Mouse (Mus musculus): Measurements from ENCODE around the gene Suds3. TPM values are rescaled to one million over a fixed set of nuclear protein-coding genes. Genes with fewer than 3 reads are reported as not detected.

The Suds3 gene
- polyA plus RNA-seq, 1 experiment from 2014 or later: 63.4 TPM

DNA sequence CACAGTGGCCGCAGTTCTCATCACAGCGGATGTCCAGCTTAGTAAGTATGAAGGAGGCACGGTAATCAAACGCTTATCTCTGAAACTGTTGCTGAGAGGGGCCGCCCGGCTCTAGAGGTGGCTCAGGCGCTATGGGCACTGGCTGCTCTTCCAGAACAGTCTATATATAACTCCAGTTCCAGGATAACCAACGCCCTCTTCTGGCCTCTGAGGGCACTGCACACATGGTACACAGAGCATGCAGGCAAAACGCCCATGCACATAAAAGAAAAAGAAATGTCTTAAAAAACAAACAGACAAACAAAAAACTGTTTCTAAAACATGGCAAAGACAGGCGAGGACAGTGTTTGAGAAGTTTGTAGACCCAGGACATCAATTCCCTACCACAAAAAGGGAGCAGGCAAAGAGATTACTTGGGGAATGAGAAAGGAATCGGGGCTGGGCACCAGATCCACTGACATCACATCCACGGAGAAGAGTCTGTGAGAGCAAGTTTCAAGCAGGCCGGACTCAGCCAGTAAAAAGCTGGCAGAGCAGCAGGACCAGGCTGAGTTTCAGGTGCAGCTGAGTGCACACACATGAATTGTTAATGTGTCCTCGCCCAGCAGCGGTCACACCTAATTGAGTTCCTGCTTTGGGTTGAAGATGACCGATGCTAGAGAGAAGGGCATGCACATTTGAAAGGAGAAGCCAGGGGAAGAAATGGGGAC lies 4.7 kb downstream of the Suds3 start:
- WGBS: 90% methylated on average over 16 of the region's 16 CpGs
- no peak for ATAC-seq (ENCODE audit: low read depth)
- no peak overlapping the region for H3K4me2 ChIP-seq (ENCODE audit: low read depth, low read length)
- H3K9ac ChIP-seq (ENCODE audit: low read length): no peak overlapping the region
- H3K4me3 ChIP-seq (ENCODE audit: low read length): no peak overlapping the region
- peaks cover 4% of the 10 kb centered on the region; the same call in 1 of the 2 replicates for H3K4me1 ChIP-seq (replicated peaks; ENCODE audit: control insufficient read depth, insufficient read depth, low read length)
- peaks cover 48% of the 10 kb centered on the region for H3K36me3 ChIP-seq (ENCODE audit: control insufficient read depth, insufficient read depth, low read length)
- no peaks in the 10 kb centered on the region for H3K27me3 ChIP-seq (ENCODE audit: control insufficient read depth, insufficient read depth, low read depth, low read length)
- H3K27ac ChIP-seq (ENCODE audit: low read length): no peak overlapping the region
- no peaks in the 10 kb centered on the region for H3K9me3 ChIP-seq (ENCODE audit: control insufficient read depth, low read length)

- no peak overlapping the region for H3K27ac ChIP-seq (ENCODE audit: low read length)
- 81% methylated on average over 8 of the region's 8 CpGs for WGBS
- no peak overlapping the region for H3K4me2 ChIP-seq (ENCODE audit: low read depth, low read length)
- peaks cover 4% of the 10 kb centered on the region; the same call in 1 of the 2 replicates for H3K4me1 ChIP-seq (replicated peaks; ENCODE audit: control insufficient read depth, insufficient read depth, low read length)
- peaks cover 58% of the 10 kb centered on the region for H3K36me3 ChIP-seq (ENCODE audit: control insufficient read depth, insufficient read depth, low read length)
- H3K9ac ChIP-seq (ENCODE audit: low read length): no peak overlapping the region
- H3K9me3 ChIP-seq (ENCODE audit: control insufficient read depth, low read length): no peaks in the 10 kb centered on the region
- H3K27me3 ChIP-seq (ENCODE audit: control insufficient read depth, insufficient read depth, low read depth, low read length): no peaks in the 10 kb centered on the region
- no peak overlapping the region for H3K4me3 ChIP-seq (ENCODE audit: low read length)
- no peak for ATAC-seq (ENCODE audit: low read depth)
Observed at GRCm38 (mm10) chr5:117109522-117109921, 6.4 kb downstream of the Suds3 start.

GRCm38 (mm10) chr5:117108731-117109130 lies 7.2 kb downstream of the Suds3 start:
- 94% methylated on average over 13 of the region's 13 CpGs for WGBS
- Histone ChIP-seq H3K27ac (ENCODE audit: low read length) (no peak overlapping the region), H3K4me2 (ENCODE audit: low read depth, low read length) (no peak overlapping the region), H3K4me1 (replicated peaks; ENCODE audit: control insufficient read depth, insufficient read depth, low read length) (no peaks in the 10 kb centered on the region), H3K4me3 (ENCODE audit: low read length) (no peak overlapping the region), H3K9me3 (ENCODE audit: control insufficient read depth, low read length) (no peaks in the 10 kb centered on the region), H3K36me3 (ENCODE audit: control insufficient read depth, insufficient read depth, low read length) (peaks cover 64% of the 10 kb centered on the region), H3K27me3 (ENCODE audit: control insufficient read depth, insufficient read depth, low read depth, low read length) (no peaks in the 10 kb centered on the region), H3K9ac (ENCODE audit: low read length) (no peak overlapping the region)
- no peak for ATAC-seq (ENCODE audit: low read depth)

GRCm38 (mm10) chr5:117108292-117108691 lies 7.6 kb downstream of the Suds3 start:
- no peaks in the 10 kb centered on the region for H3K27me3 ChIP-seq (ENCODE audit: control insufficient read depth, insufficient read depth, low read depth, low read length)
- ATAC-seq (ENCODE audit: low read depth): no peak; the same call in 1 of the 2 replicates
- H3K9me3 ChIP-seq (ENCODE audit: control insufficient read depth, low read length): no peaks in the 10 kb centered on the region
- H3K9ac ChIP-seq (ENCODE audit: low read length): no peak overlapping the region
- no peak overlapping the region for H3K4me3 ChIP-seq (ENCODE audit: low read length)
- no peaks in the 10 kb centered on the region for H3K4me1 ChIP-seq (replicated peaks; ENCODE audit: control insufficient read depth, insufficient read depth, low read length)
- H3K4me2 ChIP-seq (ENCODE audit: low read depth, low read length): no peak overlapping the region
- 93% methylated on average over 13 of the region's 13 CpGs for WGBS
- H3K27ac ChIP-seq (ENCODE audit: low read length): no peak overlapping the region
- peaks cover 65% of the 10 kb centered on the region for H3K36me3 ChIP-seq (ENCODE audit: control insufficient read depth, insufficient read depth, low read length)

- H3K4me3 ChIP-seq (ENCODE audit: low read length): no peak overlapping the region
- WGBS: 89% methylated on average over 9 of the region's 9 CpGs
- no peak overlapping the region for H3K9ac ChIP-seq (ENCODE audit: low read length)
- no peaks in the 10 kb centered on the region for H3K4me1 ChIP-seq (replicated peaks; ENCODE audit: control insufficient read depth, insufficient read depth, low read length)
- no peak overlapping the region for H3K4me2 ChIP-seq (ENCODE audit: low read depth, low read length)
- no peaks in the 10 kb centered on the region for H3K9me3 ChIP-seq (ENCODE audit: control insufficient read depth, low read length)
- peaks cover 47% of the 10 kb centered on the region for H3K36me3 ChIP-seq (ENCODE audit: control insufficient read depth, insufficient read depth, low read length)
- no peaks in the 10 kb centered on the region for H3K27me3 ChIP-seq (ENCODE audit: control insufficient read depth, insufficient read depth, low read depth, low read length)
- H3K27ac ChIP-seq (ENCODE audit: low read length): no peak overlapping the region
- no peak for ATAC-seq (ENCODE audit: low read depth)
Observed at GRCm38 (mm10) chr5:117105761-117106160, 10.2 kb downstream of the Suds3 start.

DNA sequence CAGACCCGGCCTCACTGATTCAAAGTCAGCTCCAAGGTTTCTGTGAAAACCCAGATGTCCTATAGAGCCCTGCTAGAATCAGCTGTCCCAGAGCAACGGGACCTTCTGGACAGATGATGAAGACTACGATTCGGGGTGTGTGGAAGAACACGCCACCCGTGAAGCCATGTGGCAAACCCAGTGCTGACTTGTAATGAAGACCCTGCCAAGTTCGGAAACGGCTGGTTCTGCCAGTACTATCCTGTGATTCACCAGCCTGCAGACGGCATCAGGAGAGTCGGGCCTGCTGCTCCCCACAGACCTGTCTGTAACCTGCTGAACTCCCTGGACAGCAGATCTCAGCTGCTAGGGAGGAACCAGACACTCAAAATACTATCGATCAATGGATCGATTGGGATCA lies 11.6 kb downstream of the Suds3 start:
- 94% methylated on average over 12 of the region's 12 CpGs for WGBS
- no peak for ATAC-seq (ENCODE audit: low read depth)
- no peaks in the 10 kb centered on the region for H3K9me3 ChIP-seq (ENCODE audit: control insufficient read depth, low read length)
- H3K9ac ChIP-seq (ENCODE audit: low read length): no peak overlapping the region
- no peaks in the 10 kb centered on the region for H3K4me1 ChIP-seq (replicated peaks; ENCODE audit: control insufficient read depth, insufficient read depth, low read length)
- no peaks in the 10 kb centered on the region for H3K27me3 ChIP-seq (ENCODE audit: control insufficient read depth, insufficient read depth, low read depth, low read length)
- H3K36me3 ChIP-seq (ENCODE audit: control insufficient read depth, insufficient read depth, low read length): peaks cover 48% of the 10 kb centered on the region
- no peak overlapping the region for H3K27ac ChIP-seq (ENCODE audit: low read length)
- H3K4me3 ChIP-seq (ENCODE audit: low read length): no peak overlapping the region
- H3K4me2 ChIP-seq (ENCODE audit: low read depth, low read length): no peak overlapping the region

GRCm38 (mm10) chr5:117103194-117103929 lies 12.6 kb downstream of the Suds3 start:
- no peak overlapping the region for H3K9ac ChIP-seq (ENCODE audit: low read length)
- peaks cover 43% of the 10 kb centered on the region for H3K36me3 ChIP-seq (ENCODE audit: control insufficient read depth, insufficient read depth, low read length)
- H3K27ac ChIP-seq (ENCODE audit: low read length): no peak overlapping the region
- WGBS: 92% methylated on average over 20 of the region's 20 CpGs
- H3K4me3 ChIP-seq (ENCODE audit: low read length): no peak overlapping the region
- H3K4me1 ChIP-seq (replicated peaks; ENCODE audit: control insufficient read depth, insufficient read depth, low read length): no peaks in the 10 kb centered on the region
- H3K9me3 ChIP-seq (ENCODE audit: control insufficient read depth, low read length): no peaks in the 10 kb centered on the region
- H3K4me2 ChIP-seq (ENCODE audit: low read depth, low read length): no peak overlapping the region
- H3K27me3 ChIP-seq (ENCODE audit: control insufficient read depth, insufficient read depth, low read depth, low read length): no peaks in the 10 kb centered on the region
- no peak for ATAC-seq (ENCODE audit: low read depth)

GRCm38 (mm10) chr5:117099742-117100141 lies 16.2 kb downstream of the Suds3 start:
- H3K4me3 ChIP-seq (ENCODE audit: low read length): no peak overlapping the region
- no peak overlapping the region for H3K27ac ChIP-seq (ENCODE audit: low read length)
- no peak overlapping the region for H3K4me2 ChIP-seq (ENCODE audit: low read depth, low read length)
- H3K9me3 ChIP-seq (ENCODE audit: control insufficient read depth, low read length): no peaks in the 10 kb centered on the region
- no peaks in the 10 kb centered on the region for H3K27me3 ChIP-seq (ENCODE audit: control insufficient read depth, insufficient read depth, low read depth, low read length)
- 83% methylated on average over 11 of the region's 11 CpGs for WGBS
- no peak for ATAC-seq (ENCODE audit: low read depth)
- peaks cover 21% of the 10 kb centered on the region for H3K36me3 ChIP-seq (ENCODE audit: control insufficient read depth, insufficient read depth, low read length)
- no peak overlapping the region for H3K9ac ChIP-seq (ENCODE audit: low read length)
- H3K4me1 ChIP-seq (replicated peaks; ENCODE audit: control insufficient read depth, insufficient read depth, low read length): no peaks in the 10 kb centered on the region

DNA sequence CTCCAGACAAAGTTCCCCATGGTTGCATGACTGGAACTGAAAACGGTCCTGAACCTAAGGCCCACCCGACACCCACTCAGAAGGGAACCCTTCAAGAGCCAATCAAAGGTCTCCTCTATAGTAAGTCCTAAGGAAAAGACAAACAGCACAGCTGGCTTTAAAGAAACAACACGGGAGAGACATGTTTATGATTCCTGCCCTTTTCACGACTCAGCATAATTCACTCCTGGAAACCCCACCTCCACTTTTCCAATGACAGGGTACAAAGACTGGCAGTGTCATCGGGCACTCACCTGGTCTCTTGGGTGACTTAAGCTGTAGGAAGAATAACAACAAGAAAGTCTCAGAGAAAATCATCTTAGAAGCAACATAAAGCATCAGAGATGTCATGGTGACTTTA lies 16.9 kb downstream of the Suds3 start:
- H3K27me3 ChIP-seq (ENCODE audit: control insufficient read depth, insufficient read depth, low read depth, low read length): no peaks in the 10 kb centered on the region
- H3K4me3 ChIP-seq (ENCODE audit: low read length): no peak overlapping the region
- H3K4me1 ChIP-seq (replicated peaks; ENCODE audit: control insufficient read depth, insufficient read depth, low read length): no peaks in the 10 kb centered on the region
- H3K9me3 ChIP-seq (ENCODE audit: control insufficient read depth, low read length): no peaks in the 10 kb centered on the region
- H3K27ac ChIP-seq (ENCODE audit: low read length): no peak overlapping the region
- H3K4me2 ChIP-seq (ENCODE audit: low read depth, low read length): no peak overlapping the region
- H3K36me3 ChIP-seq (ENCODE audit: control insufficient read depth, insufficient read depth, low read length): peaks cover 23% of the 10 kb centered on the region
- H3K9ac ChIP-seq (ENCODE audit: low read length): no peak overlapping the region
- no peak for ATAC-seq (ENCODE audit: low read depth)
- 76% methylated on average over 5 of the region's 5 CpGs for WGBS
